Mouse (Mus musculus): Measurements from ENCODE around the gene Klhl20. TPM values are rescaled to one million over a fixed set of nuclear protein-coding genes. Genes with fewer than 3 reads are reported as not detected.
"Not testable (repeated sequence)": the region's sequence is repeated elsewhere in the genome, so short reads cannot be mapped to it uniquely, and the experiment has no call there.

Gene Klhl20
- 10 to 100 TPM in 1 of 2 experiments, 1 to 10 TPM in 1; 9.7 to 12.2 TPM for total RNA-seq (2021)

DNA sequence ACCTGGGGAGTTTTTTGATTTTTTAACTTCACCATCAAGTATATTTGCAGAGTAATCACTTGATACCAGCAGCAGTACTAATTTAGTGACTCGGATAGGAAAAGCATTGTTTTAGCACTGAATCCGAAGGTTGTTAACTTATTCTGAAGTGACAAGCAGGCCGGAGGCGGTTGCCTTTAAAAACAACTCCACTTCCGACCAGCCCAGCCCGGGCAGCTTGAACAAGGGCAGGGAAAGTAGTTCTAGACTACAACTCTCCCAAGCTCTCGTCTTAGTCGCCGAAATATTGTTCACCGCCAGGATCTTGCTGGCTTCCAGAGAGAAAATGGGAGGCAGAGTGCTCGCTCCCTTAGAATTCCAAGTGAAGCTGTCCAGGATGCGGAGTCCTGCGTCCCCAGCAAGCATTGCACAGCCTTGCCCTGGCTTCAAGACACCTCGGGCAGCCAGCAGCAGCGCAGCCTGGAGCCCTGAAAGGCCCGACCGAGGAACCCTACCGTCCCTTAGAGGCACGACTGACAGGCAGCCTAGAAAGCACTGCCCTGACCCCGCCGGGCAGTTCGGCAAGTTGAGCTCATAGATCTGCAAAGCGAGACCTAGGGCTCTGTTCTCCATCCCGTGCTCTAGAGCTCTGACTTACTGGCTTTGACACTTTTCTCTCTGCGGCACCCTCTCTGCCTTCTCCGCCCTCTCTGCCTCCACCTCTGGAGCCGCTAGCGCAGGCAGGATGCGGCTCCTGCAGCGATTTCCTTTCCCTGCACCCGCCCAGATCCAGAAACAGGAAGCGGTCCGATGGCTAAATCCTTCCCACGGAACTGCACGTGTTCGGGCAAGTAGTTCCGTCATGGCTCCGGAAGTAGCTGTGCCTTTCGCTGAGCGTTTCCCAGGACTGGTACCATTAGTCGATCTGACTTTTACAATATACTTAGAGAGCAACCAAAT is at the start of gene Klhl20:
Klhl20 (minus strand) TSS at position 786 of the 939 bp plus-strand sequence.
- peak; percentile 96 to 97 for DNase-seq
- intact Hi-C loops (cut with DNase I) = loop anchor here (2.0 to 5.0 kb wide), 3 partner anchors 59 to 116 kb away; partner anchors contain the start of genes Cenpl, Dars2 and Zbtb37

DNA sequence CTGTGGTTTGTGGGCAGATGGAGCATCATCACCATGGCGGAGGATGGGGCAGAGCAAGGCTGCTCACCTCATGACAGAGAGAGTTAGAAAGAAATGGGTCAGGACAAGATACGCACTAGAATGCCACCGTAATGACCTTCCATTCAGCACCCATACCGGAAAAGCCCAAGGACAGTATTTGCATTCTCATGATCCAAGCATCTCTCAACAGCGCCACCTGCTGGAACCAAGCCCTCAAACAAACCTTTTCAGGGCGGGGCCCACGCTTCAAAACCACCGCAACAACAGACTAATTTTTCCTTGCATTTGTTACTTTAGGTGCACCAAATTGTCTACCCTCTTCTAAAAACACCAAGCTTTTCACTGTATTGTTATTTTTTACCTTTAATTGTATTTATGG is 49.4 kb upstream of the Klhl20 start:
- intact Hi-C loops (cut with DNase I) = no loop called here
- DNase-seq = peak; percentile 23 to 55

GRCm38 (mm10) chr1:161170651-161171050 is 39.3 kb upstream of the Klhl20 start:
- peak; percentile 57 to 59 for DNase-seq
- intact Hi-C loops (cut with DNase I) = no loop called here

- no peak for DNase-seq
- intact Hi-C loops (cut with DNase I) = no loop called here
These were observed 29.0 kb upstream of the Klhl20 start for GRCm38 (mm10) chr1:161160266-161160665.

DNA sequence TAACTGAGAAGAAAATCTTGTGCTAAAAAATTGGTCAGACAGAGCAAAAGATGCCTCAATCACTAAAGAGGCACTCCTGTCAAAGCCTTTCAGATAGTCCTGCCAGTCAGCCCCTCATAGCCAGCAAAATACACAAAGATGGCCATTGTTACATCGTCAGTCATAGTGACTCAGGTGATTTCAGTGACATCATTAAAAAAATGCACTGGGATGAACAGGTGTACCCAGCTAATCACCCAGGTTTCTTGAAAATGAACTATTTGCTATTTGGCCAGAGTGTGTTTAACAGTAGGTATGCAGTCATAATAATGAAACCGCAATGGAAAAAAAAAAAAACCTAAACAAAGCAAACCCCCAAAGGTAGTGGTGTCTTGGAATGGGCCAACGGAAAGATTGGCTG is 27.9 kb upstream of the Klhl20 start, which contains the start of gene Tex50:
Tex50 (minus strand) TSS at position 101 of the 400 bp plus-strand sequence.
- intact Hi-C loops (cut with DNase I) = no loop called here
- no peak for DNase-seq

GRCm38 (mm10) chr1:161156546-161156945 is 25.2 kb upstream of the Klhl20 start:
- DNase-seq = no peak
- intact Hi-C loops (cut with DNase I) = no loop called here

DNA sequence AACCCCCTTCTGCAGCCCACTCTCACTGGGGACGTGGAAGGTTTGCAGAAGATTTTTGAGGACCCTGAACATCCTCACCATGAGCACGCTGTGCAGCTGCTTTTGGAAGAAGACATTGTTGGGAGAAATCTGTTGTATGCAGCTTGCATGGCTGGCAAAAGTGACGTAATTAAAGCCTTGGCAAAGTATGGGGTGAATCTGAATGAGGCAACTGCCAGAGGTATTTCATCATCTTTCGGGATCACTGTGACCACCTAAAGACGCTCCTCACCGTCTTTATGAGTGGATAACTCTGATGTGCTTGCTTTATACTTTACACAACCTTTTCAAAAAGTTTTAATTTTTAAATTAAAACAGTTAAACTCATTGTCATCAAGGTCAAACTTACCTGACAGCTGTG is 19.8 kb upstream of the Klhl20 start:
- no peak for DNase-seq
- intact Hi-C loops (cut with DNase I) = no loop called here

GRCm38 (mm10) chr1:161147888-161148287 is 16.6 kb upstream of the Klhl20 start:
- no peak for DNase-seq
- intact Hi-C loops (cut with DNase I) = no loop called here

DNA sequence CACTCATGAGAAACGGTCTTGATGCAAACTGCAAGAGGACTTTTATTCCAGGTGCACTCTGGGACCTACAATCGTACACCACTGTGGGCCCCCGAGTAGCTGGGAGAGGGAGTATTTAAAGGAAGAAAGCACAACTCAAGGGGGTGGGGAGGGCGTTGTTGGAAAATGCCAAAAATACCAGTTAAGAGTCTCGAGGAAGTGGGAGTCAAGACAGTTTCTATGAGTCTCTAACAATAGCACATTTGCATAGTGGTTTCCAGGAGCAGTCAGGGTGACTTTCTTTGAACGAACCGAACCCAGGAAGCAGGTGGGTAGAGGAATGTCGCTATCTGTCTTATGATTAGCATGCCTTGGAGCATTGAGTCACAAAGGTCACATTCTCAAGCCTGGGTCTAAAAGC is 14.3 kb upstream of the Klhl20 start:
- DNase-seq; intact Hi-C loops (cut with DNase I): not testable (repeated sequence)

DNA sequence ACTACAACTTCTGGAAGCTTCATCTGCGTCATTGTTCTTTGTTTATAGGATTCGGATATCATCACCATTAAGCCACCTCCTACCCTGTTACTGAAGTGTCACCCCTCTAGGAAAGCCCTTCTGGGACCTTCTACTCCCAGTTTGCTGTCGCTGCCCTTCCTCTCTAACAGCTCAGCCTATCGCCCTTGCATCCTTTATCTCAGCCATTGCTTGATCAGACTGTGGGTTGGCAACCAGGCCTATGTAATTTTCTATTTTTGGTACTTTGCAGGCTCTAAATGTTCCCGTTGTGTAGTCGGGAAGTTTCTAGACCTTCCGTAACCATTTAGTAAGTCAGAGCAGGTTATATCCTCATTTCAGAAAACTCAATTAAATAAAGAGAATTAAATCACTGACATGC is 11.9 kb upstream of the Klhl20 start:
- DNase-seq = no peak
- intact Hi-C loops (cut with DNase I) = no loop called here

GRCm38 (mm10) chr1:161142531-161143159 is 11.3 kb upstream of the Klhl20 start, which contains the start of gene Ankrd45:
TSS of gene Ankrd45 (plus strand) at chr1:161142691.
- peak in 1 of 2 experiments; percentile 9 for DNase-seq
- intact Hi-C loops (cut with DNase I) = no loop called here

GRCm38 (mm10) chr1:161140026-161140762 is 8.9 kb upstream of the Klhl20 start:
- no peak for DNase-seq
- intact Hi-C loops (cut with DNase I) = no loop called here

GRCm38 (mm10) chr1:161139496-161139895 is 8.2 kb upstream of the Klhl20 start:
- intact Hi-C loops (cut with DNase I) = no loop called here
- no peak for DNase-seq

DNA sequence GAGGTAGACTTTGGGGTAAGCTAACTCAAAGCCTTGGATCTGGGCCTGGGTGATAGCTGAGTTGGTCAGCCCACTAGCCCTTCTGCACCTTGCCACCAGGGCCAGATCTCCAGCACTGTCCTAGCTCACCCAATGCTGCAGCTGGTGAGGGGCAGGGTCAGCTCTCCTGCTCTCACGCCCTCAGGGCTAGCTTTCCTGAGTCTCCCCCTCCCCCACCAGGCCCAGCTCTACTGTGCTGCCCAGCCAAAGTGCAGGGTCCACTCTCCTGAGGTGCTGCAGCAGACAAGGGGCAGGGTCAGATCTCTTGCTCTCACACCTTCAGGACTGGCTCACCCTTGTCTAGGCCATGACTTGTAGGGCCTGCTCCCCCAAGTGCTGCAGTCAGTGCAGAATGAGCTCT is 4.8 kb downstream of the Klhl20 start:
- no peak for DNase-seq
- intact Hi-C loops (cut with DNase I) = no loop called here

GRCm38 (mm10) chr1:161122661-161123418 is 8.5 kb downstream of the Klhl20 start:
- intact Hi-C loops (cut with DNase I) = no loop called here
- no peak for DNase-seq

DNA sequence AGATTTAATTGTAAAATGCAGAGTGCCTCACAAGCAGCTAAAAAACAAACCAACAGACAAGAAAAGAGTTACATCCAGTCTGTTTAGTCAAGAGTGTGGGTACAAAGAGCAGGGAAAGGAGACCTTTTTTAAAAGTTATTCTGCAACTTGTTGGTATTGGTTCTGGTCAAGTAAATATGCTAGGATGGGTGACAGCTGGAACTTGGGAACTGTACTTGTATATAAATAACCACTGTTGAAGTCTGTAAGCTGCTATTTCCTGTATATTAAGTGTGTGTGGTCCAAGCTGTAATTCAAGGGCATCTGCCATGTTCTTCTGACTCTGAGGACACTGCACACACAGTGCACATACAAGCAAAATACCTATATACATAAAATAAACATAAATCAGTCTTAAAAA is 16.7 kb downstream of the Klhl20 start:
- intact Hi-C loops (cut with DNase I) = no loop called here
- DNase-seq = no peak

GRCm38 (mm10) chr1:161109216-161109615 is 22.1 kb downstream of the Klhl20 start:
- no peak for DNase-seq
- intact Hi-C loops (cut with DNase I) = no loop called here

GRCm38 (mm10) chr1:161103842-161104241 is 27.5 kb downstream of the Klhl20 start:
- DNase-seq = no peak
- intact Hi-C loops (cut with DNase I) = no loop called here

- intact Hi-C loops (cut with DNase I) = loop anchor here (5.0 kb wide), 1 partner anchor 97 kb away; no protein-coding TSS in a partner anchor
- DNase-seq = no peak
These were observed 31.4 kb downstream of the Klhl20 start for GRCm38 (mm10) chr1:161099721-161100405.
